Mouse (Mus musculus) liver, embryonic 14.5 days (tissue): ENCODE data around the gene Iqcf1. TPM values are rescaled to one million over a fixed set of nuclear protein-coding genes. Genes with fewer than 3 reads are reported as not detected.

ENCODE experiments used
- ATAC-seq: fragments of 200-750 bp; cut with Nextera tagmentation; 2 replicates; pipeline ENCODE4 v1.8.0; 2017; ENCODE audit warnings: moderate number of reproducible peaks, mild to moderate bottlenecking, moderate library complexity; ENCODE audit not compliant: insufficient read depth
- DNase-seq, 3 experiments: peaks; one replicate each; pipeline ENCODE4 v3.0.0-alpha.2; 2012 to 2013; ENCODE audit warnings: low read depth in 3 of 3, low spot score in 3 of 3
- H3K27ac ChIP-seq: fragments of 300-500 bp; sonication (generic); 2 replicates; pipeline ENCODE4 v1.5.1; 2014; ENCODE audit warnings: moderate library complexity, mild to moderate bottlenecking, control low read depth, inconsistent platforms
- H3K27me3 ChIP-seq: fragments of 300-500 bp; sonication (generic); 2 replicates; pipeline ENCODE4 v1.6.1; 2014; ENCODE audit warnings: mild to moderate bottlenecking, low read length, moderate library complexity; ENCODE audit not compliant: control insufficient read depth, insufficient read depth
- H3K36me3 ChIP-seq: fragments of 300-500 bp; sonication (generic); replicated peaks from 2 replicates; pipeline ENCODE4 v1.6.1; 2014; ENCODE audit warnings: low read depth; ENCODE audit not compliant: control insufficient read depth, insufficient read depth
- H3K4me1 ChIP-seq, 2 experiments: fragments of 200-500 bp in 1 of 2; fragments of 300-500 bp in 1 of 2; sonication (generic) in 1 of 2; replicated peaks; 2 replicates each; pipeline ENCODE4 v1.6.1; 2012 to 2014; ENCODE audit warnings: antibody characterized with exemption in 1 of 2, inconsistent platforms in 1 of 2, low read length in 1 of 2; ENCODE audit not compliant: control insufficient read depth in 2 of 2, insufficient read depth in 2 of 2
- H3K4me2 ChIP-seq: fragments of 300-500 bp; sonication (generic); 2 replicates; pipeline ENCODE4 v1.6.1; 2014; ENCODE audit warnings: low read depth, mild to moderate bottlenecking, control low read depth, moderate library complexity
- H3K4me3 ChIP-seq, 2 experiments: fragments of 200-500 bp in 1 of 2; fragments of 300-500 bp in 1 of 2; sonication (generic) in 1 of 2; 2 replicates each; pipeline ENCODE4 v1.5.1; 2012 to 2014; ENCODE audit warnings: low read depth in 2 of 2, low read length in 2 of 2, mild to moderate bottlenecking in 2 of 2, control low read depth in 1 of 2, inconsistent platforms in 1 of 2, moderate library complexity in 1 of 2; ENCODE audit not compliant: insufficient read depth in 1 of 2
- H3K9ac ChIP-seq: fragments of 300-500 bp; sonication (generic); replicated peaks from 2 replicates; pipeline ENCODE4 v1.6.1; 2014; ENCODE audit warnings: mild to moderate bottlenecking, control low read depth, moderate library complexity
- H3K9me3 ChIP-seq: fragments of 300-500 bp; sonication (generic); 2 replicates; pipeline ENCODE4 v1.6.1; 2016; ENCODE audit warnings: low read length, mixed read lengths; ENCODE audit not compliant: control insufficient read depth
- CTCF ChIP-seq: IDR thresholded peaks from 2 replicates; pipeline ENCODE4 v1.5.1; 2016; ENCODE audit warnings: antibody characterized with exemption, low read depth, control low read depth
- EP300 ChIP-seq: IDR thresholded peaks from 2 replicates; pipeline ENCODE4 v1.6.1; 2016; ENCODE audit warnings: antibody characterized with exemption, low read depth
- WGBS: fragments of 180-500 bp; shearing (Covaris S2); extraction: QIAGEN DNeasy Blood & Tissue Kit; methylation state at CpG from one replicate; pipeline ENCODE4 v1.1.7; 2014; ENCODE audit not compliant: insufficient replicate concordance; 5-methylcytosine and 5-hydroxymethylcytosine counted together
- polyA plus RNA-seq, 2 experiments: library from polyadenylated mRNA; depleted of rRNA in 1 of 2; stranded (reverse) in 1 of 2; unstranded in 1 of 2; fragments of >200 nt; fragmentation: Nextera tagmentation in 1 of 2; extraction: Ambion mirVana in 1 of 2; gene quantifications; 2 replicates each; pipeline versions ENCODE4 v1.2.1 to v1.2.3; 2012 to 2014

Gene Iqcf1
- polyA plus RNA-seq, 2 experiments, result not detected

- Histone ChIP-seq H3K27ac (no peak overlapping the region), H3K27me3 (peaks cover 13% of the 10 kb centered on the region), H3K36me3 (no peaks in the 10 kb centered on the region), H3K4me2 (no peak overlapping the region), H3K4me3 (no peak overlapping the region), H3K9ac (no peak overlapping the region), H3K9me3 (no peaks in the 10 kb centered on the region), H3K4me1 (peaks cover 6% of the 10 kb centered on the region in 2 experiments)
- WGBS, result 68% methylated on average over 15 of the region's 15 CpGs
- DNase-seq (no peak), ATAC-seq (no peak)
- TF ChIP-seq CTCF (no peak), EP300 (no peak)
These were observed 43.2 kb upstream of the Iqcf1 start for GRCm38 (mm10) chr9:106456325-106457162.

- Histone ChIP-seq H3K27me3 (peaks cover 13% of the 10 kb centered on the region), H3K36me3 (no peaks in the 10 kb centered on the region), H3K27ac (no peak overlapping the region), H3K4me3 (no peak overlapping the region), H3K4me1 (peaks cover 6% of the 10 kb centered on the region in 2 experiments), H3K9me3 (no peaks in the 10 kb centered on the region), H3K9ac (no peak overlapping the region), H3K4me2 (no peak overlapping the region)
- DNase-seq (no peak), ATAC-seq (no peak)
- 71% methylated on average over 9 of the region's 9 CpGs for WGBS
- no peak for TF ChIP-seq EP300
- TF ChIP-seq CTCF, result no peak
These were observed 42.6 kb upstream of the Iqcf1 start for GRCm38 (mm10) chr9:106457163-106457559.

- Histone ChIP-seq H3K4me1 (peaks cover 4 to 6% of the 10 kb centered on the region in 2 experiments), H3K9ac (no peak overlapping the region), H3K4me3 (no peak overlapping the region), H3K36me3 (no peaks in the 10 kb centered on the region), H3K4me2 (no peak overlapping the region), H3K27me3 (peaks cover 9% of the 10 kb centered on the region), H3K27ac (no peak overlapping the region), H3K9me3 (no peaks in the 10 kb centered on the region)
- no peak for DNase-seq
- TF ChIP-seq EP300 (no peak), CTCF (no peak)
- 75% methylated on average over 5 of the region's 5 CpGs for WGBS
- ATAC-seq, result no peak
These were observed 41.8 kb upstream of the Iqcf1 start for GRCm38 (mm10) chr9:106457920-106458319.

- no peak for ATAC-seq
- H3K9me3 ChIP-seq, result no peaks in the 10 kb centered on the region
- no peak overlapping the region for H3K9ac ChIP-seq
- H3K4me3 ChIP-seq, result no peak overlapping the region
- DNase-seq, result no peak
- H3K27ac ChIP-seq, result no peak overlapping the region
- no peak overlapping the region for H3K4me2 ChIP-seq
- H3K4me1 ChIP-seq, result peaks cover 0 to 3% of the 10 kb centered on the region in 2 experiments; a peak in 1 of 4 replicates
- H3K36me3 ChIP-seq, result no peaks in the 10 kb centered on the region
- TF ChIP-seq CTCF, result no peak
- TF ChIP-seq EP300, result no peak
- WGBS, result 71% methylated on average over 15 of the region's 15 CpGs
- peaks cover 8% of the 10 kb centered on the region for H3K27me3 ChIP-seq
These were observed 39.8 kb upstream of the Iqcf1 start for GRCm38 (mm10) chr9:106459946-106460345.

- Histone ChIP-seq H3K36me3 (no peaks in the 10 kb centered on the region), H3K9ac (no peak overlapping the region), H3K27me3 (peaks cover 13% of the 10 kb centered on the region), H3K4me2 (no peak overlapping the region), H3K4me3 (no peak overlapping the region), H3K27ac (no peak overlapping the region), H3K4me1 (peaks cover 0 to 3% of the 10 kb centered on the region in 2 experiments; a peak in 1 of 4 replicates), H3K9me3 (no peaks in the 10 kb centered on the region)
- TF ChIP-seq CTCF (no peak), EP300 (no peak)
- 76% methylated on average over 18 of the region's 18 CpGs for WGBS
- ATAC-seq (no peak), DNase-seq (no peak)
These were observed 39.3 kb upstream of the Iqcf1 start for GRCm38 (mm10) chr9:106460401-106461025.
